Comparison of ENCODE assay signal across 8 mouse cellular contexts in genomic region chr15:80012527-80013201, GRCm38 (mm10). TPM values are rescaled to one million over a fixed set of nuclear protein-coding genes. Genes with fewer than 3 reads are reported as not detected.
DNase-seq lines count a peak whose midpoint lies in the region; ATAC-seq and TF ChIP-seq lines count a peak whose summit lies in the region.

No protein-coding gene starts in this region.

- under 1% methylated on average over 57 of the region's 60 CpGs for WGBS in heart, embryonic 11.5 days (ENCODE audit: insufficient replicate concordance)
- WGBS in kidney, embryonic 14.5 days = 0% methylated on average over 30 of the region's 60 CpGs

- H3K4me3 ChIP-seq in heart, embryonic 11.5 days (ENCODE audit: low read depth, low read length) = peak overlapping the region; percentile 67
- H3K4me3 ChIP-seq in kidney, embryonic 14.5 days (ENCODE audit: low read length) = peak overlapping the region; percentile 67
- peak overlapping the region; percentile 92 for H3K4me3 ChIP-seq in myocyte

- no peak overlapping the region for H3K27ac ChIP-seq in heart, embryonic 11.5 days (ENCODE audit: low read depth, low read length)
- peak overlapping the region; percentile 39; the same call in 1 of the 2 replicates for H3K27ac ChIP-seq in kidney, embryonic 14.5 days (ENCODE audit: low read depth, low read length)

- H3K79me2 ChIP-seq in myocyte (ENCODE audit: control insufficient read depth, insufficient read depth) = peaks cover 53% of the 10 kb centered on the region

- H3K9ac ChIP-seq in heart, embryonic 11.5 days (ENCODE audit: low read depth, low read length) = peak overlapping the region; percentile 71
- H3K9ac ChIP-seq in kidney, embryonic 14.5 days (ENCODE audit: low read depth, low read length) = peak overlapping the region; percentile 82

- H3ac ChIP-seq in myocyte (ENCODE audit: control insufficient read depth, insufficient read length) = peak overlapping the region; percentile 44

- H3K4me2 ChIP-seq in heart, embryonic 11.5 days = peak overlapping the region; percentile 98
- peak overlapping the region; percentile 99 for H3K4me2 ChIP-seq in kidney, embryonic 14.5 days (replicated peaks; ENCODE audit: low read depth, low read length)
- peak overlapping the region; percentile 93 for H3K4me2 ChIP-seq in myocyte (ENCODE audit: low read depth)

- H3K4me1 ChIP-seq in heart, embryonic 11.5 days (ENCODE audit: control insufficient read depth, insufficient read depth, low read length) = peaks cover 38% of the 10 kb centered on the region
- H3K4me1 ChIP-seq in kidney, embryonic 14.5 days (ENCODE audit: control insufficient read depth, insufficient read depth, low read length) = peaks cover 31% of the 10 kb centered on the region; the same call in 1 of the 2 replicates

- peaks cover 63% of the 10 kb centered on the region for H3K27me3 ChIP-seq in heart, embryonic 11.5 days (ENCODE audit: control insufficient read depth, insufficient read depth, low read length)
- peaks cover 56% of the 10 kb centered on the region for H3K27me3 ChIP-seq in kidney, embryonic 14.5 days (ENCODE audit: control insufficient read depth, insufficient read depth, low read length)
- no peaks in the 10 kb centered on the region for H3K27me3 ChIP-seq in myocyte (ENCODE audit: control insufficient read depth, insufficient read depth, insufficient read length)

- no peaks in the 10 kb centered on the region for H3K9me3 ChIP-seq in heart, embryonic 11.5 days (replicated peaks; ENCODE audit: control insufficient read depth, low read length)
- no peaks in the 10 kb centered on the region for H3K9me3 ChIP-seq in kidney, embryonic 14.5 days (ENCODE audit: control insufficient read depth, low read length)

- ATAC-seq in heart, embryonic 11.5 days (replicated peaks; ENCODE audit: insufficient number of reproducible peaks, low FRiP score, low TSS enrichment) = no peak
- peak; percentile 74 for ATAC-seq in kidney, embryonic 14.5 days (ENCODE audit: low FRiP score, low TSS enrichment)

- DNase-seq in layer of hippocampus, adult 11-12 months (ENCODE audit: low spot score) = peak; percentile 64
- no peak for DNase-seq in layer of hippocampus, adult 9-10 months (ENCODE audit: low spot score)
- DNase-seq in embryo, embryonic 9.5 days (ENCODE audit: extremely low spot score) = peak; percentile 65
- peak; percentile 54 for DNase-seq in liver
- DNase-seq in thymus, postnatal 0 days (ENCODE audit: low spot score) = peak; percentile 49

- no peaks in the 10 kb centered on the region for H3K36me3 ChIP-seq in heart, embryonic 11.5 days (ENCODE audit: control insufficient read depth, insufficient read depth, low read length)
- no peaks in the 10 kb centered on the region for H3K36me3 ChIP-seq in kidney, embryonic 14.5 days (ENCODE audit: control insufficient read depth, insufficient read depth, low read length)
- H3K36me3 ChIP-seq in myocyte (ENCODE audit: control insufficient read depth, insufficient read depth) = no peaks in the 10 kb centered on the region

- TF ChIP-seq POLR2A in myocyte (IDR thresholded peaks at IDR 0.05; ENCODE audit: insufficient read length, low read depth) = no peak

TF ChIP-seq in myocyte, 11 proteins besides CTCF, POLR2A, EP300 and RAD21:
- TF ChIP-seq MYOG (IDR thresholded peaks at IDR 0.05; ENCODE audit: control insufficient read depth in 1 of 3, insufficient read depth in 1 of 3, insufficient read length in 2 of 3, low read depth in 2 of 3) = peak in 1 of 3 experiments; percentile 1
- TF ChIP-seq USF1 (IDR thresholded peaks at IDR 0.05; ENCODE audit: low read depth) = no peak
- TF ChIP-seq MYOD1 (IDR thresholded peaks at IDR 0.05; ENCODE audit: control insufficient read depth in 1 of 3, insufficient read length in 2 of 3, low read depth in 2 of 3) = peak in 1 of 3 experiments; percentile 42
- no peak for TF ChIP-seq TCF12 (IDR thresholded peaks at IDR 0.05; ENCODE audit: insufficient read depth, poor library complexity, severe bottlenecking)
TF ChIP-seq in myocyte: peak in this region for 2.

RNA-seq across cellular contexts. Expression of gene Pdgfb, which starts 2.1 kb away (rescaled TPM):
- 1.3 and 2.0 TPM in 2 replicates for polyA plus RNA-seq in heart, embryonic 11.5 days (2014; fragmentation: Nextera tagmentation; extraction: Ambion mirVana)
- 5.0 and 5.8 TPM in 2 replicates for polyA plus RNA-seq in kidney, embryonic 14.5 days (2014; fragmentation: Nextera tagmentation; extraction: Ambion mirVana)
- polyA plus RNA-seq in myocyte (2012; fragmentation: generic; extraction: Trizol) = 21.7 TPM
- 2.2 and 2.7 TPM in 2 replicates for polyA plus RNA-seq in thymus, postnatal 0 days (2015; fragmentation: Nextera tagmentation; extraction: Ambion mirVana)

RNA-seq across cellular contexts. Expression of gene Cbx7, which starts 41.7 kb away (rescaled TPM):
- 0.72 and 1.1 TPM in 2 replicates for polyA plus RNA-seq in heart, embryonic 11.5 days (2014; fragmentation: Nextera tagmentation; extraction: Ambion mirVana)
- polyA plus RNA-seq in kidney, embryonic 14.5 days (2014; fragmentation: Nextera tagmentation; extraction: Ambion mirVana) = 1.5 and 2.0 TPM in 2 replicates
- polyA plus RNA-seq in myocyte (2012; fragmentation: generic; extraction: Trizol) = 4.7 TPM
- polyA plus RNA-seq in thymus, postnatal 0 days (2015; fragmentation: Nextera tagmentation; extraction: Ambion mirVana) = 8.3 and 10.1 TPM in 2 replicates
